Mouse (Mus musculus) thymus, adult 2 months (tissue): ENCODE results near the gene Fgfr1op. TPM values are rescaled to one million over a fixed set of nuclear protein-coding genes. Genes with fewer than 3 reads are reported as not detected.
"Not testable (repeated sequence)": the region's sequence is repeated elsewhere in the genome, so short reads cannot be mapped to it uniquely, and the experiment has no call there.

Experiments
- DNase-seq: peaks from one replicate; pipeline ENCODE4 v3.0.0; 2021
- H3K27ac ChIP-seq: fragments of 200-500 bp; 2 replicates; pipeline ENCODE4 v1.5.1; 2012; ENCODE audit warnings: low read length, control low read depth; ENCODE audit not compliant: control insufficient read depth, insufficient read depth
- H3K27me3 ChIP-seq: fragments of 200-500 bp; 2 replicates; pipeline ENCODE4 v1.6.1; 2012; ENCODE audit warnings: mild to moderate bottlenecking, low read length, moderate library complexity, mixed read lengths; ENCODE audit not compliant: control insufficient read depth, insufficient read depth
- H3K36me3 ChIP-seq: fragments of 200-500 bp; 2 replicates; pipeline ENCODE4 v1.6.1; 2012; ENCODE audit warnings: mild to moderate bottlenecking, low read length, moderate library complexity; ENCODE audit not compliant: control insufficient read depth, insufficient read depth
- H3K4me1 ChIP-seq: fragments of 200-500 bp; replicated peaks from 2 replicates; pipeline ENCODE4 v1.6.1; 2012; ENCODE audit warnings: low read length; ENCODE audit not compliant: control insufficient read depth, insufficient read depth
- H3K4me3 ChIP-seq: fragments of 200-500 bp; 2 replicates; pipeline ENCODE4 v1.5.1; 2012; ENCODE audit warnings: mild to moderate bottlenecking, low read length, control low read depth, moderate library complexity; ENCODE audit not compliant: control insufficient read depth, insufficient read depth
- WGBS: fragments of 180-500 bp; shearing (Covaris S2); methylation state at CpG from one replicate; pipeline ENCODE4 v1.1.7; 2018; 5-methylcytosine and 5-hydroxymethylcytosine counted together
- polyA plus RNA-seq: library from polyadenylated mRNA; depleted of rRNA; stranded (reverse); fragments of >200 nt; gene quantifications from 2 replicates; pipeline ENCODE4 v1.2.3, GENCODE M21; 2012; rRNA removed

Fgfr1op gene
- 6.4 and 6.6 TPM in 2 replicates for polyA plus RNA-seq

GRCm38 (mm10) chr17:8164701-8165607 is at the start of gene Fgfr1op:
Gene Fgfr1op, plus strand, starts transcription at chr17:8165501.
- peak; percentile 63 for DNase-seq
- H3K27ac ChIP-seq, result peak within 1 kb of the TSS; percentile 86
- WGBS, result 1% methylated on average over 19 of the region's 55 CpGs
- H3K36me3 ChIP-seq, result peaks cover 12% of the 10 kb centered on the region
- H3K4me3 ChIP-seq, result peak within 1 kb of the TSS; percentile 68
- H3K4me1 ChIP-seq, H3K27me3 ChIP-seq: not testable (repeated sequence)

DNA sequence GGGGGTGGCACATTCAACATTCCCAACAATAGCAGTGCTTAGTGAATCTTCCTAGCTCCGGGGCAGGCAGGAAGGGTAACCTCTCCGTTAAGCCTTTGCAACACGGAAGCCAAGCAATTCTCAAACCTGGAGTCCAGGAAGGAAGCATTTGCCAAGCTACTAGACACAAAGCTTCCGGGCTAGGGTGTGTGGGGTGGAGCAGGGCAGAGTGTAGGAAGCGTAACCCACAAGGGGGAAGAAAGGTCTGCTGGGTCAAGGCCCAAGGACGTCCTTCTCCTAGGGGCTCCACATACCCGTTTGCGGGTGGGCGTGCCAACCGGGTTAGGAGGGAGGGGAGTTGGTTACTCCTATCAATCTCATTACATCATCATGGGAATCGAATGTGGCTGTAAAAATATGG is 48.9 kb upstream of the Fgfr1op start:
- not testable (repeated sequence) for H3K27ac ChIP-seq, H3K4me1 ChIP-seq, H3K4me3 ChIP-seq, H3K36me3 ChIP-seq, H3K27me3 ChIP-seq
- peak; percentile 23 for DNase-seq
- WGBS, result 5% methylated on average over 8 of the region's 11 CpGs

DNA sequence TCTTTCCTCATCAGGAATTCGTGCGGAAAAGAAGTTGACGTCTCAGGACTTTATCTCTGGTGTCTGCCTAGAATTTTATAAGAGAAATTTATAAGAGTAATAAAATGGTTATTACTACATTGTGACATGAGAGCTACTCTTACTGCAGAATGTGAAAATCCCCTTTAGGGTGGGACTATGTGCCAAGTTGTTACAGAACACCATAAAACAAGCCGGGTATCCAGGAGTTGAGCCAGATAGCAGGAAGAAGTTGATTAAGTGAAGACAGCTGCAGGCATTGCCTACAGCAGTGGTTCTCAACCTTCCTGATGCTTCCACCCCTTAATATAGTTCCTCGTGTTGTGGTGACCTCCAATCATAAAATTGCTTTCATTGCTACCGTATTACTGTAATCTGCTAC is 48.4 kb upstream of the Fgfr1op start:
- H3K4me1 ChIP-seq, H3K36me3 ChIP-seq, H3K27me3 ChIP-seq, H3K4me3 ChIP-seq, H3K27ac ChIP-seq, DNase-seq: not testable (repeated sequence)
- WGBS, result no CpG with 5 or more reads among the region's 6 CpGs

GRCm38 (mm10) chr17:8122974-8123373 is 42.3 kb upstream of the Fgfr1op start:
- H3K27ac ChIP-seq, H3K4me1 ChIP-seq, H3K36me3 ChIP-seq, DNase-seq, H3K4me3 ChIP-seq, H3K27me3 ChIP-seq: not testable (repeated sequence)
- WGBS, result no CpG with 5 or more reads among the region's 3 CpGs

DNA sequence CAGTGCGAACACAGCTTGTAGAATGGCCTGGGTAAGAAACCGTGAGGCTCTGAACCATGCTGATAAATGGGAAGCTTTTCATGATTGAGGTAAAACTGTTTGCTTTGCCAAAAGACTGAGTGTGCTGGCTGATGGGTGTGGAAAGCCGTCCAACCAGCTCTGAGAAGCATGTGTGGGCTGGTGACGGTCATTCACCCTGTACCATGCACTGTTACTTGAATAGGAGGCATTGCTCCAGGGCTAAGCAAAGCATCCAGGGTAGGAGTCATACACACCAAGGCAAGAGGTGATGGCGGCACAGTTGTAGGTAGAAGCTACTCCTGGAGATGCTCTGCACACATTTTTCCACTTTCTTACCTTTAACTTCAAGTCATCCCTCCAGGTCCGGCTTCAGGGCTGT is 40.7 kb upstream of the Fgfr1op start:
- not testable (repeated sequence) for H3K27ac ChIP-seq, H3K27me3 ChIP-seq, H3K4me3 ChIP-seq, DNase-seq, H3K4me1 ChIP-seq, H3K36me3 ChIP-seq
- WGBS, result 100% methylated on average over 4 of the region's 6 CpGs

- not testable (repeated sequence) for H3K4me1 ChIP-seq, H3K27ac ChIP-seq, DNase-seq, H3K27me3 ChIP-seq, H3K4me3 ChIP-seq, H3K36me3 ChIP-seq
- 56% methylated on average over 1 of the region's 7 CpGs for WGBS
These were observed 36.8 kb upstream of the Fgfr1op start for GRCm38 (mm10) chr17:8128326-8128993.

- WGBS, result 90% methylated on average over 9 of the region's 9 CpGs
- H3K36me3 ChIP-seq, H3K4me3 ChIP-seq, H3K27ac ChIP-seq, H3K27me3 ChIP-seq, DNase-seq, H3K4me1 ChIP-seq: not testable (repeated sequence)
These were observed 35.7 kb upstream of the Fgfr1op start for GRCm38 (mm10) chr17:8129578-8129977.

DNA sequence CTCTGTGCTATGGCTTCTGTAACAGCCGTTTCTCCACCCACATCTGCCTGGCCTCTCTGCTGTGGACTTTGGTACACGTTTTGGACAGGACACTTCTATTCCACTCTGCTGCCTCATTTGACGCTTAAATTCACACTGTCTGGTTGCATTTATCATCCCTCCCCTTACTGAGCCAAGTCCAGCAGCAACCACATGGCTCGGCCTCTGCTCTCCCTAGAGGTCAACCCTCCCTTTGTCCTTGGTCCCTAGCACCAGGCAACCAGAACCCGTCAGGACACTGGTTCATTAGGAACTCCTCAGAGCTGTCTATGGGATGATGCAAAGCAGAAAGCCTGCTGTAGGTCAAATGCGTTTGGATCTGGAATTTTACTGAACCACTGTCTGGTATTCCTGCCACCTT is 34.5 kb upstream of the Fgfr1op start:
- not testable (repeated sequence) for H3K4me3 ChIP-seq, H3K36me3 ChIP-seq, H3K27ac ChIP-seq, H3K27me3 ChIP-seq, H3K4me1 ChIP-seq, DNase-seq
- no CpG with 5 or more reads among the region's 6 CpGs for WGBS

DNA sequence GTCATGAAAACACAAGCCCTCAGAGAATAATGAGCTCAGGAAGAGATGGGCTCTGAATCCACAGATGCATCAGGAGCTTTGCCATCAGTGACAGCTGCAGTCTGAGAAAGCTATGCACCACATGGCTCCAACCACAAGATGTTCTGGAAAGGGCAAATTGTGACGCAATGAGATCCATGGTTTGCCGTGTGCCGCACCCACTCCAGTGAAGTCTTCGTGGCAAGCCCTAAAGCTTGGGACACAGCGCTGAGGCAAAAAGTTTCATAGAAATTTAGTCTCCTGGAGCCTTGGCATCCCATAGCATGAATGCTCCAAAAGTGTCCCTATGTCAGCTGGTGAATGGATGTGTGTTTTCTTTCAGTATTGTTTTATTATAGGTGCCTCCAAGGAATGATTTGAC is 27.2 kb upstream of the Fgfr1op start:
- H3K4me1 ChIP-seq, H3K27ac ChIP-seq, DNase-seq, H3K27me3 ChIP-seq, H3K36me3 ChIP-seq, H3K4me3 ChIP-seq: not testable (repeated sequence)
- whole genome bisulfite sequencing, result 98% methylated on average over 5 of the region's 5 CpGs

- H3K4me3 ChIP-seq, H3K4me1 ChIP-seq, H3K27ac ChIP-seq, DNase-seq, H3K36me3 ChIP-seq, H3K27me3 ChIP-seq: not testable (repeated sequence)
- 94% methylated on average over 3 of the region's 3 CpGs for WGBS
These were observed 25.1 kb upstream of the Fgfr1op start for GRCm38 (mm10) chr17:8140210-8140609.
